Mouse (Mus musculus) neural tube, embryonic 14.5 days (tissue): Measurements from ENCODE around the gene Scamp1. TPM values are rescaled to one million over a fixed set of nuclear protein-coding genes. Genes with fewer than 3 reads are reported as not detected.

Experiments
- ATAC-seq: fragments of 200-750 bp; cut with Nextera tagmentation; 2 replicates; pipeline ENCODE4 v1.8.0; 2017; ENCODE audit warnings: low read depth, mild to moderate bottlenecking, moderate TSS enrichment, moderate library complexity
- H3K27ac ChIP-seq: fragments of 300-500 bp; sonication (generic); 2 replicates; pipeline ENCODE4 v1.5.1; 2014; ENCODE audit warnings: low read depth, mild to moderate bottlenecking, control low read depth, low read length, moderate library complexity, mixed read lengths
- H3K27me3 ChIP-seq: fragments of 300-500 bp; sonication (generic); 2 replicates; pipeline ENCODE4 v1.6.1; 2014; ENCODE audit warnings: low read length; ENCODE audit not compliant: control insufficient read depth, insufficient read depth
- H3K36me3 ChIP-seq: fragments of 300-500 bp; sonication (generic); 2 replicates; pipeline ENCODE4 v1.6.1; 2014; ENCODE audit warnings: low read length, mixed read lengths; ENCODE audit not compliant: control insufficient read depth, insufficient read depth
- H3K4me1 ChIP-seq: fragments of 300-500 bp; sonication (generic); 2 replicates; pipeline ENCODE4 v1.6.1; 2014; ENCODE audit warnings: low read length; ENCODE audit not compliant: control insufficient read depth, insufficient read depth
- H3K4me2 ChIP-seq: fragments of 300-500 bp; sonication (generic); 2 replicates; pipeline ENCODE4 v1.6.1; 2014; ENCODE audit warnings: mild to moderate bottlenecking, low read depth, low read length, control low read depth
- H3K4me3 ChIP-seq: fragments of 300-500 bp; sonication (generic); 2 replicates; pipeline ENCODE4 v1.5.1; 2014; ENCODE audit warnings: low read depth, low read length, control low read depth, mixed read lengths
- H3K9ac ChIP-seq: fragments of 300-500 bp; sonication (generic); replicated peaks from 2 replicates; pipeline ENCODE4 v1.6.1; 2014; ENCODE audit warnings: low read depth, mild to moderate bottlenecking, control low read depth, low read length, mixed read lengths
- H3K9me3 ChIP-seq: fragments of 300-500 bp; sonication (generic); 2 replicates; pipeline ENCODE4 v1.6.1; 2016; ENCODE audit warnings: low read length; ENCODE audit not compliant: control insufficient read depth
- WGBS: fragments of 180-500 bp; shearing (Covaris S2); extraction: QIAGEN DNeasy Blood & Tissue Kit; methylation state at CpG from one replicate; pipeline ENCODE4 v1.1.7; 2014; 5-methylcytosine and 5-hydroxymethylcytosine counted together
- polyA plus RNA-seq: library from polyadenylated mRNA; unstranded; fragments of >200 nt; fragmentation: Nextera tagmentation; extraction: Ambion mirVana; gene quantifications from 2 replicates; pipeline ENCODE4 v1.2.1, GENCODE M21; 2014

Gene Scamp1
- polyA plus RNA-seq, 1 experiment from 2014 or later: 181 TPM

DNA sequence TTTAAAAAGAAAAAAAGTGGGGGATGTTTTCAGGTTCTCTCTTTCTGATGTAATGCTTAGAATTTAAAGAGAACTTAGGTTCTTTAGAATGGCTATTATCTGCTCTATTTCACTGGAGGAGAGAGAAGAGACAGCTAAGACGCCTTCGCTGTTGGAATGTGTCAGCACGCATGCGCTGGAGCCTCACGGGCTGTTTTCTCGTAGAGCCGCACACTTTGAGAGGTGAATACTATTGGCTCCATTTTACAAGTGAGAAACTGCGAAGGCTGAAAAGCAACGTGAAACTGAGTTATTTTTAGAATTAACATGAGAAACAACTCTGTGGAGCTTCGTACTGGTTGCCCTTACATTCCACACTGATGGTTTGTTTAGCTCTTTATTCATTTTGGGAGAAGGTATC is 8.3 kb upstream of the Scamp1 start:
- Histone ChIP-seq H3K9ac (no peak overlapping the region), H3K9me3 (no peaks in the 10 kb centered on the region), H3K27ac (no peak overlapping the region), H3K36me3 (no peaks in the 10 kb centered on the region), H3K4me3 (no peak overlapping the region), H3K4me2 (no peak overlapping the region), H3K4me1 (no peaks in the 10 kb centered on the region), H3K27me3 (no peaks in the 10 kb centered on the region)
- WGBS: 83% methylated on average over 10 of the region's 10 CpGs
- no peak for ATAC-seq

DNA sequence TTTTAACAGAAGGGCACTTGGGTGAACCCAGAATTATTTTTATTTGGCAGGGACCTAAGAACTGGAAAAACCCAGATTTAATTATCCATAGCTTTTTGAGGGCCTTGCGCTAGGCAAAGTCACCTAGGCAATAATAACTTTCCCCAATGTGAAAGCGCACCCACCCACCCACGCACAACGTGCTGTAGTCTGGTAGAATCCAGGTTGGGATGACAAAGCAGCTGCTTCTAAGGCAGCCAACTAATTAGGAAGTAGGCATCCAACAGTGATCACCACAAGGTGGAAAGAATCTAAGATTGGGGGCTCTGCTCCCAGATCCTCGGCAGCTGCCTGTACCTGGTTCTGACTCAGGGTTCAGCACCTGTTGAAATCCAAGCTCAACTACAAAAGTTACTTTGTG is 538 bp upstream of the Scamp1 start:
- Histone ChIP-seq H3K4me2 (peak overlapping the region; percentile 69), H3K36me3 (no peaks in the 10 kb centered on the region), H3K4me1 (peaks cover 15% of the 10 kb centered on the region), H3K9ac (no peak overlapping the region), H3K27me3 (no peaks in the 10 kb centered on the region), H3K9me3 (no peaks in the 10 kb centered on the region), H3K27ac (no peak overlapping the region), H3K4me3 (peak overlapping the region; percentile 80; the same call in 1 of the 2 replicates)
- WGBS: 58% methylated on average over 5 of the region's 5 CpGs
- no peak for ATAC-seq

DNA sequence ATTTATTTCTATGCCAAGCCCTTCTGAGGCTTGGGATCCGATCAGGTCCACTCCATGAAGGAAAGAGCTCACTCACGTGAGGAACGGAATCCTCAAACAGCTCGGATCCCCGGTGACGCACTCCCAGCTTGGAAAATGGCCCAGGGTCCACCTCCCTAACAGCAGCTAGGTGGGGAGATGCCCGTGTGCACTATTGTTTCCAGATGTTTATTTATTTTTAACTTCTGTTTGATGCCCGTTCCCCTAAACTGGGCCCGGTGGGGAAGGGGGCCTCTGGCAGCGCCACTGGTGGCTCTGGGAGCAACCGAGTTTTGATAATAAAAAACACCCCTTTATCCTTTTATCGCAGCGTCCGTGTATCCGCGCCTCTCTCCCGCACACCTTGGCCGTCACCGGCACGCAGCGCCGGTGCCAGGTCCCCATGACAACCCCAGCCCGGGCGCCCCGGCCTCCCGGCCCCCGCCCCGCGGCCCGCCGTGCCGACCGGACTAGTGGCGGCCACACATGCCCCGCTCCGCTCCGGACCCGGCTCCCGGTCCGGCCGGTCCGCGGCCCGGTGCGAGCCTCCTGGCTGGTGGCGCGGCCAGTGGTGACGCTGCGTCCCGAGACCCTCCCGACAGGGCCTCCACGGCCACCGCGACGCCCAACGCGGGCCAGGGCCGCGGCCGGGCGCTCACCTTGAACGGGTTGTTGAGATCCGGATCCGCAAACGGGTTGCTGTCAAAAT is 951 bp downstream of the Scamp1 start:
- Histone ChIP-seq H3K9ac (peak overlapping the region; percentile 99), H3K27ac (peak overlapping the region; percentile 93), H3K4me3 (peak overlapping the region; percentile 80), H3K4me1 (peaks cover 15% of the 10 kb centered on the region), H3K9me3 (no peaks in the 10 kb centered on the region), H3K36me3 (no peaks in the 10 kb centered on the region), H3K4me2 (peak overlapping the region; percentile 69), H3K27me3 (no peaks in the 10 kb centered on the region)
- ATAC-seq: peak; percentile 0; the same call in 1 of the 2 replicates
- under 1% methylated on average over 65 of the region's 65 CpGs for WGBS

DNA sequence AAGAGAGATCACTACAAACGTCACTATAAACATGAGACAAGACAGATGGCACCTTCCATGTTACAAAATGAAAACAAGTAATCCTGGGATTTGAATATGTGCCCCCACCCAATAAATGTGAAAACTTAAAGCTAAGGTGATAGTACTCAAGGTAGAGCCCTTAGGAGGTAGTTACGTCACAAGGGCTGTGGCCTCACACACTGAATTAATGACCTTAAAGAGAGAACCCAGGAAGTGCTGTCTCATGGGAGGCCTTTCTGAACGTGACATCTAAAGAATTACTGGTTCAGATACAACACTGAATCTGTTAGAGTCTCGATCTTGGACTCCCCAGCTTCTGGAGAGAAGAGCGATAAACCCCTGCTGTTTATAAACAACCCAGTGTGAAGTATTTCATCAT is 6.2 kb downstream of the Scamp1 start:
- Histone ChIP-seq H3K9ac (no peak overlapping the region), H3K4me3 (no peak overlapping the region), H3K9me3 (no peaks in the 10 kb centered on the region), H3K4me2 (no peak overlapping the region), H3K36me3 (no peaks in the 10 kb centered on the region), H3K4me1 (peaks cover 15% of the 10 kb centered on the region), H3K27me3 (no peaks in the 10 kb centered on the region), H3K27ac (no peak overlapping the region)
- 67% methylated on average over 5 of the region's 5 CpGs for WGBS
- ATAC-seq: no peak

DNA sequence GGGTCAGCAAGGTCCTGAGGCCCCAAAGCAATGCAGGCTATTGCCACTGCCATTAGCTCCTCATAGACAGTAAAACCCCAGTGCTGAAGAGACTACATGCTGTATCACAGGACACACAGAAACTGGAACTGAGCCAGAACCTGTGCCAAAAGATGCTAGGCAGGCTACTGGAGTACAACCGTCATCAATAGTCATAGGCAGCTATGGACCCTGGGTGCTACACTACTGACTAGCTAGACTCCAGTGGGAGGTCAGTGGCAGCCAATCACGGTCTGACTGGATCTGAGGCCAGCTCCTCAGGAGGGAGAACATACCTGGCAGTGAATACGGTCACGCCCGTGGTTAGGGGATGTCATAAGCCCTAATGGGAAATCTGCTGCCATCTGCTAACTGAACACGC is 14.4 kb downstream of the Scamp1 start:
- WGBS: 72% methylated on average over 6 of the region's 6 CpGs
- peak; percentile 34; the same call in 1 of the 2 replicates for ATAC-seq
- H3K9ac ChIP-seq: no peak overlapping the region
- no peaks in the 10 kb centered on the region for H3K36me3 ChIP-seq
- no peaks in the 10 kb centered on the region for H3K9me3 ChIP-seq
- no peak overlapping the region for H3K27ac ChIP-seq
- H3K4me1 ChIP-seq: peaks cover 2% of the 10 kb centered on the region; the same call in 1 of the 2 replicates
- no peaks in the 10 kb centered on the region for H3K27me3 ChIP-seq
- no peak overlapping the region for H3K4me3 ChIP-seq
- H3K4me2 ChIP-seq: no peak overlapping the region

DNA sequence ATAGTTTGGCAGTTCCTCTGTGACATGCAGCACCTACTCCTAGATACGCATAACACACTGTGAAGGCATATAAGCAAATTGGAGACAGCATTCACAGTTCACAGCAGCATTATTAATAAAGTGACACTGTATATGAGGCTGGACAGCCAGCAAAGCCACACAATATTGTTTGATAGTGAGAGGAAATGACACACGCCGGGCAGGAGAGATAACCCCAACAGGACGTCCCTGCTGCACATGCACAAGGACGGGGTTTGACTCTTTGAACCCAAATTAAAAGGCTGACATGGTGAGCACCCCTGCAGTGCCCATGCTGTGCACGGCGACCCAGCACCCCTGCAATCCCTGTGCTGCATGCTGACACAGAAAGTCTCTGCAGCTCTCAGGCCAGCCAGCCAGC is 17.5 kb downstream of the Scamp1 start:
- H3K4me3 ChIP-seq: no peak overlapping the region
- no peaks in the 10 kb centered on the region for H3K27me3 ChIP-seq
- H3K9me3 ChIP-seq: no peaks in the 10 kb centered on the region
- H3K4me1 ChIP-seq: peaks cover 5% of the 10 kb centered on the region; the same call in 1 of the 2 replicates
- H3K27ac ChIP-seq: no peak overlapping the region
- 53% methylated on average over 7 of the region's 7 CpGs for WGBS
- no peak for ATAC-seq
- H3K36me3 ChIP-seq: no peaks in the 10 kb centered on the region
- H3K4me2 ChIP-seq: no peak overlapping the region
- H3K9ac ChIP-seq: no peak overlapping the region

DNA sequence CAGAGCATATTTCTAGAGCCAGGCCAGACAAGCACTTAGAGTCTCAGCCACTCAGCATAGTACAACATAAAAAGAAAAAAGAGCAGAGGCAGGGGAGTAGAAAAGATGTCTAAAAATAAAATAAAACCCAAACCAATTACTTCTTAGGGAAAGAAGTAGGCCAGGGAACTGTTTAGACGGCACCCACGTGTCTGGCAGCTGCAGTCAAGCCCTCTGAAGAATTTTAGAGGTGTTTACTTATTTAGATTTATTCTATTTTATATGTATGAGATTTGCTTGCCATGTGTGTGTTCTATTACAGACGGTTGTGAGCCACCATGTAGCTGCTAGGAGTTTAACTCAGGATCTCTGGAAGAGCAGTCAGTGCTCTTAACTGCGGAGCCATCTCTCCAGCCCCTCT is 18.5 kb downstream of the Scamp1 start:
- Histone ChIP-seq H3K27ac (no peak overlapping the region), H3K9me3 (no peaks in the 10 kb centered on the region), H3K36me3 (no peaks in the 10 kb centered on the region), H3K9ac (no peak overlapping the region), H3K4me3 (no peak overlapping the region), H3K4me1 (peaks cover 6% of the 10 kb centered on the region; the same call in 1 of the 2 replicates), H3K27me3 (no peaks in the 10 kb centered on the region), H3K4me2 (no peak overlapping the region)
- 77% methylated on average over 4 of the region's 4 CpGs for WGBS
- no peak for ATAC-seq

DNA sequence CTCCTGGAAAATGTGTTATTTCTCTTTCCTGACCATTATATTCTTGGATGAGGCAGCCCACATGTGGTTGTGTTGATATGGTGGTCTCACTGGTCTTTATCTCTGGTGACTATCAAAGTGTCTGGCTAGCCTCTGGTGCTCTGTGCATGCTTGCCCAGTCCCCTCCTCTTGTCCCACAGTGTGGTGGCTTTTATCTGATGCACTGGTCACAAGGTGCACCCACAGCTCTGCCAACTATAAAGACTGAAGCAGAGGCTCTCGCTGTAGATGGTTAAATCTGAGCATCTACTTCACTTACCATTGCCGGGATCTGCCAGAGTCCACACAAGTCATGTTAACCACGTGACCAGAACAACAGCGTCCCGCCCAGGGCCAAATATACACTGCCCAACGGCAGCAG is 19.1 kb downstream of the Scamp1 start:
- 94% methylated on average over 6 of the region's 6 CpGs for WGBS
- H3K4me1 ChIP-seq: peaks cover 6% of the 10 kb centered on the region; the same call in 1 of the 2 replicates

DNA sequence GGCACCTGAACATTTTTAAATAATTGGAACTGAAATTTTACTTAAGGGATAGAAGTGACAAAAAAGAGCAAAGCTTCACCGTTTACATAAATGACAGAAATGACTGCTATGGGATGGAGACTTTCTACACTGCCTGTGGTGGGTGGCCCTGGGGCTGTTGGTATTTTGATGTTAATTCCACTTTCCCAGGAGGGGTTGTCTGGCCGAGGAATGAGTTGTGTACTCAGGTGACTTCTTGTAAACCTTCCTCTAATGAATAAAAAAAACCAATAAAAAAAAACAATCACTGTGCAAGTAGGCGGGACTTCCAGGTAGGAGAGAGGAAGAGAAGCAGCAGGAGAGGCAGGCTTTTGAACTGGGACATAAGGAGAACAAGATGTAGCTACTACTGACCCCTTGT is 20.4 kb downstream of the Scamp1 start:
- no peak overlapping the region for H3K4me3 ChIP-seq
- peaks cover 6% of the 10 kb centered on the region; the same call in 1 of the 2 replicates for H3K4me1 ChIP-seq
- H3K4me2 ChIP-seq: no peak overlapping the region
- H3K9ac ChIP-seq: no peak overlapping the region
- no peaks in the 10 kb centered on the region for H3K9me3 ChIP-seq
- H3K27ac ChIP-seq: no peak overlapping the region
- 66% methylated on average over 3 of the region's 3 CpGs for WGBS
- H3K36me3 ChIP-seq: no peaks in the 10 kb centered on the region
- no peaks in the 10 kb centered on the region for H3K27me3 ChIP-seq
- no peak for ATAC-seq

More for the DNA sequence above, 19.1 kb downstream of the Scamp1 start:
- no peak overlapping the region for H3K4me2 ChIP-seq
- no peak overlapping the region for H3K27ac ChIP-seq
- no peak overlapping the region for H3K9ac ChIP-seq
- ATAC-seq: no peak
- H3K36me3 ChIP-seq: no peaks in the 10 kb centered on the region
- no peaks in the 10 kb centered on the region for H3K27me3 ChIP-seq
- H3K9me3 ChIP-seq: no peaks in the 10 kb centered on the region
- H3K4me3 ChIP-seq: no peak overlapping the region
